Mouse (Mus musculus) layer of hippocampus, postnatal 14 days (tissue): ENCODE measurements around the gene Bcl2l13. TPM values are rescaled to one million over a fixed set of nuclear protein-coding genes. Genes with fewer than 3 reads are reported as not detected.
"Not testable (repeated sequence)": the region's sequence is repeated elsewhere in the genome, so short reads cannot be mapped to it uniquely, and the experiment has no call there.

Experiments
- DNase-seq, 2 experiments: peaks; one replicate each; pipeline ENCODE4 v3.0.0; 2021 to 2022; ENCODE audit warnings: low spot score in 2 of 2, mixed read lengths in 1 of 2
- total RNA-seq, 2 experiments: library from RNA; stranded (reverse); gene quantifications; 2 replicates each; pipeline ENCODE4 v1.2.3; 2021

Bcl2l13 gene
- total RNA-seq, 2 experiments from 2014 or later, result 49.9 to 51.9 TPM

GRCm38 (mm10) chr6:120898188-120898833 is 62.3 kb downstream of the Bcl2l13 start:
- DNase-seq, result no peak

GRCm38 (mm10) chr6:120901776-120902645 is 66.0 kb downstream of the Bcl2l13 start:
- DNase-seq, result no peak

DNA sequence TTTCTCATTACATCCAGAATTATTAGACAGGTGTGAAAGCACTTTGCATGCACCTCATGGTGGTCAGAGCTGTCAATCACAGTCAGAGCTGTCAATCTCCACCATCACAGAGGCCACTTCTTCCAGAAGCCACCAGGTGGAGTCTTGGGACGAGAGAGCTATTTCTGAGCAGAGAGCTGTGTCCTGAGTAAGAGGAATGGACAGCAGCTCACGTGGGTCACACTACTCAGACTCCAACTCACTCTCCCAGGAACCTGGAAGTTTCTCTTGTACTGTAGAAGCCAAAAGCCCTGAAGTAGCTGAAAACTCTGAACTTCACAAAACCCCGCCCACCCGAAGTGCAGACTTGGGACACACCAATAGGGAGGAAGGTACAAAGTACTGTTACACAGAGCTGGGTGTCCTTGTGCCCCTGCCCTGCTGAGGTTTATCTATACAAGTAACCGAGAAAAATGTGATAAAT is 67.5 kb downstream of the Bcl2l13 start:
- DNase-seq, result no peak

- no peak for DNase-seq
These were observed 67.9 kb downstream of the Bcl2l13 start for GRCm38 (mm10) chr6:120903961-120904360.

DNA sequence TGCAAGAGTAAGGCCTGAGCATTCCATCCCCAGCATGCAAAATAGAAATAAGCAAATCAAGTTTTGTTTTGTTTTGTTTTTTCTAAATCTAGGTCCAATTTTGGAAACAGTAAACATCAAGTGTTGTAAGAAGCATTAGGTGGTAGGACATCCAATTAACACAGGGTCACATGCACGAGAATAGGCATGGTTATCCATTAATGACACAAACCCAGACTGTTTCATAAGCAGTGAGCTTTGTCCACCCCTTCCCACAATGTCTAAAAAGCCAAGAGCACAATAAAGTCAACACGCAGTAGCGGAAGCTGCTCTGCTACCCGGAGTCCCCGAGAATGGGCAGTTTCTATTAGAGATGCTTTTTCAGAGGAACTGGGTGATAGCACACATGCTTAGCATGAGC is 69.1 kb downstream of the Bcl2l13 start:
- no peak for DNase-seq

DNA sequence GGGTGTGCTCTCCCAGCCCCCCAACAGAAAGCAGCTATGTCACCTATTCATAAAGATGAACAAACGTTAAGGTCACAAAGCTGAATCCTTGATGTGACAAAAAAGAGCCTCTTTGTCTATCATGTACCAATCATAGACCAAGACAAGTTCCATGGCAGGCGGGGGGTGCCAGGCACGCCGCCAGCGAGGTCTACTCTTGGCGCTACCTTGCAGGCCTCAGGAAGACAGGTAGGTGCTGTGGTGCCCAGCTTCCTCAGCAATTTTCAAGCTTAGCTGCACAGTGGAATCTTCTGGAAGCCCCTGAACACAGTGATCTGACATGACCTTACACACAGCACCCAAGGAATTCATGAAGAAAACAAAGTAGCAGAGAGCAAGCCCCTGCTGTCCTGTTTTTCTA is 70.5 kb downstream of the Bcl2l13 start:
- DNase-seq, result no peak

GRCm38 (mm10) chr6:120907876-120908597 is 72.0 kb downstream of the Bcl2l13 start:
- DNase-seq, result not testable (repeated sequence)

GRCm38 (mm10) chr6:120909501-120909900 is 73.5 kb downstream of the Bcl2l13 start:
- DNase-seq, result no peak

DNA sequence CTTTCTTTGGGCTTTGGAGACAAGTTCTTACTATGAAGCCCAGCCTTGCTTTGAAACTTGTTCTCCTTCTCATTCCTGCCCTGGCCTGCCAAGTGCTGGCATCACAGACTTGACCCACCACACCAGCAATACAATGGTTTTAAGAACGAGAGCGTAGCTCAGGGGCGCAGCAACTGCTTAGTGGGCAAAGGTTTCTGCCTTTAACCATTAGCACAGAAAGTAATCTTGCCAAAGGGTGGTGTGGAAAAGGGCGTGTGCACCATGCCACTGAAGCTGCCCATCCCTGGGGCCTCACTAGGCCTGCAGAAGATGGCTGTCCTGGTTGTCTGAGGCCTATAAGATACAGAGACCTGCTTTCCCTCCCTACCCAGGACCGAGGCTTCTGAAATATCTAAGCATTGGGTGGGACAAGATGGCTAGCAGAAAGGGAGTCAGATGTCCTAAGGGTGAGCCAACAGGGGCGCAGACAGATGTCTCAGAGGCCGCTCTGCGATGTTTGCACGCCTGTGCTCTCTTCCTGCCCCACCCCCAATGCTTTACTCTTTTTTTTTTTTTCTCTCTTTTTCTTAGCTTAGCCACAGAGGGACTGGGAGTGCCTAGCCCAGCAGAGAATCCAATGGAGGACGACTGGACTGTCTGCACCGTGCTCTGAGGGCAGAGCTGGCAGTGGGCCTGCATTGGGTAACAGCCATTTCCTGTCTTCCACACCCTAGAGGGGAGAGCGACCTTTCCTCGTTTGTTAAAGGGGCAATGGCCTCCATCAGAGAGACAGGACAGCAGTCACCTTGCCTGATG is 75.4 kb downstream of the Bcl2l13 start:
- DNase-seq, result no peak

DNA sequence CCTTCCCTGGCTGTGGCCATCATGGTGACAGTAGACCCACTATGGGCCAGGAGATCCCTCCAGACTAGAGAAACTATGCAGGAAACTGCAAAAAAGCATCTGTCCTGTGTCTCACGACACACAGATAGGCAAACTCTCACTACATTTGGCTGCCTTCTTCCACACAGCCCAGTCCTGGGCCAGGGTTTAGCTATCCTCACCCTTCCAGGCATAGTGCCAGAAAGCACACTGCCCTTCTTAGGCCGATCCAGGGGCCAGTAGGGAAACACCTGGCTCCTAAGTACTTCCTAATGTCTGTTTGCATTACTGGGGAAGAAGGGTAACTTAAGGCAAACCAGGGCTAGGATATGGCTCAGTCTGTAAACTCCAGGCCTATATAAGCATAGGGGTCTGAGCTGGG is 76.9 kb downstream of the Bcl2l13 start:
- no peak for DNase-seq

DNA sequence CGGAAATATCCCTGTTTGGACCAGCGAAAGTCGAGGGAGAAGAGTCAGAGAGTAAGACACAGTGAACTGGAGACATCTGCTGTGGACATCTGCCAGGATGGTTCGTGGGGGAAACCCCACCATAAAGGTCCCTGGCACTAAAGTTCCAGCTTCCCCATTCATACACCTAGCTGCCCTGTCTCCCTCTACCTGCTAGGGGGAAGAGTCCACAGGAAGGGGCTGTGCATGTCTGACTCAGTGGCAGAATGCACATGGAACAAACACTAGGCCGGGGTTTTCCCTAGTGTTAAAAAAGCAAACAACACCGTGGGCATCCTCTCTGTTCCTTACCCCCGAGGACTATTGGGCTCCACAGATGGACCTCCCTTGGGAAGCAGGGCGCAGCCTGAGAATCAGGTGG is 77.8 kb downstream of the Bcl2l13 start:
- no peak for DNase-seq

DNA sequence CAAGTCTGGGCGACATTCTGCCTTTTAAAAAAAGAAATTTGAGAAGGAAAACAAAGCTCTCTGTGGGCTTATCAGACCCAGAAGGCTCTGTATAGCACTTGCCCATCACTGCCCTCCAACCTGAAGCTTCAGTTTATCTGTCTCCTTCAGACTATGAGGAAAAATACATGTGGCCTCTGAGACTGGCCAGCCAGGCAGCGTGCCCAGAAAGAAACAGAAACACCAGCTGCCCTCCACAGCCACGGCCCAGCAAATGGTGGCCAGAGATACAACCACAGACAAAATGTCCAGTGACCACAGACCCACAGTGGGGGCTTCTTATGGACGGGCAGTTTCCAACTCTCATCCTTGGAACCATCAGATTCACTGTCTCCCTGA is 78.5 kb downstream of the Bcl2l13 start:
- DNase-seq, result no peak

DNA sequence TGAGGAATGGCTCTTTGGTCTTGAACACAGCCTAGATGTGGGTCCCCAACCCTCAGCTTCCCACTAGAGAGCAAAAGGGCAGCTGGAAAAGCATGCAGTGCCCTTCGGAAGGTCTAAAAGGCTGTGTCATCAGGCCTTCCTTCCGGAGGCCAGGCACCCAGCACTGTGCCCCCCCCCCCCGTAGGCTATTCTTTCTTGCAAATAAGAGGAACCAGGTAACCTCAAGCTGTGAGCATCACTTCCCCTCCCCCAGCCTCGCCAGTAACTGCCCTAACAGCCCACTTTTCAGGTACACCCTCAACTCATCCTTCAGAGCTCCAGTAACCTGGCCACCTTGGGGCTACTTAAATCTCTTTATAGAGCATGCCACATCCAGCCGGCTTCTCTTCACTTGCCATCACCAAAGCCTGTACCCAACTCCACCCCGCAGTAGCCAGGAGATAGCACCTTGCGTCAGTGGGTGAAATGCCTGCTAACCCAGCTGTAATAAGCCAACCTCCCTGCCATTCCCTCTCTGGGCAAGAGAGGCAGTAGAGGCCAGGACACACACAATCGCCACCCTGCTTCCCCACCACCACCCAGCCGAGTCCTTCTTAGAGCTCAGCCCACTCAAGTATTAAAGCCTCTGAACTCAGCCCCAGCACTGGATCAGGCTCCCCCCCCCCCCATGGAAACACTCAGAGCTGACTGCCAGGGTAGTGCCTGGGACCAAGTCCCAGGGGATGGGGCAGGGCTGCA is 79.1 kb downstream of the Bcl2l13 start:
- DNase-seq, result no peak

DNA sequence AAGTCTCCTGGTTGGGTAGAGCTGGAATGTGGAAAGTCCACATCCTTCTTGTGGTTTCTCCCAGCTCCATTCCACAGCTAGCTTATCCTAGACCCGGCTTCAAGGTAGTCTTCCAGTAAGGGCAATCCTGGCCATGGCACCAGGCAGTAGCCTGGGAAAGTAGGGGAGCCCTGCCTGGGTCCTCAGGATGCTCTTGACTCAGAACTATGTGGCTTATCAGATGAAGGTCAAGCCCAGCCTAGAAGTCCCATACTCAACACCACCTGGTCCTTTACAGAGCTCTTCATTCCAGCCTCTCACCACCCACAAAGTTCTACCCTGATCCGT is 79.6 kb downstream of the Bcl2l13 start:
- no peak for DNase-seq

- DNase-seq, result peak; percentile 80 to 83
These were observed 80.3 kb downstream of the Bcl2l13 start, which contains the start of gene Bid for GRCm38 (mm10) chr6:120916074-120916971. Gene Bid, minus strand, starts transcription at chr6:120916853.

DNA sequence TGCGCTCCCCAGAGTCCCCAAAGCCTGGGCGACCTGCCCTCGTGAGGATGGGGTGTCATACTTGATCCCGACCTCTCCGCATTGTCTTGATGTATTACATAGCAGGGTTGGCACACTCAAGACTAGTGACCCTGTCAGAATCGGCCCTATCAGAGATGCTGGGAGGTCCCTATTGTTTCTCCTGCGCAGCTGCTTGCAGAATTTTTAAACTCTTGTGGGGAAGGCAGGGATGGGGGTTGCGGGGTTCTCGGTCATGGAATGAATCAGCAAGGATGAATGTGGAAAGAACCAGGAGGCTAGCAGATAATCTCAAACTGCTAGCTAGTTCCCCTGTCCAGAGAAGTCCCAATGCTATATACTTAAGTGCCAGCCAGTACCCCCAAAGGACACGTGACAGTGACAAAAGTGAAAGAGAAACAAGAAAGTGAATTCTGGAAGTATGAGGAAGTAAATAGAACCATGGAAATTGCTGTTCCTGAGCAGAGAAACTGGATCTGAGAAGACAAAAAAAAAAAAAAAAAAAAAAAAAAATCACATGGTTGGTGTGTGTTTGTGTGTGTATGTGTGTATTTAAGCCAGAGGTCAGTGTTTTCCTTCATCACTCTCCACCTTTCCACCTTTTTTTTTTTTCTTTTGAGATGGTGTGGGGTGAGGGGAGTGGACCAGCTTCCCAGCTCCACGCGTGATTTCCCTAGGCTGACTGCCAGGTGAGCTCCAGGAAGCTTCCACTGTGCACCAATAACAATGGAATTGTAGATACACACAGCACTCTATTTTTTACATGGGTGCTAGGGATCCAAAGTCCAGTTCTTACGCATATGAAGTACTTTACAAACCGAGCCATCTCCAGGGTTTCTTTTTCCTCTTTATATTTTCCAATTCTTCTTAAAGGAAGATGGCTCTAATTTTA is 81.2 kb downstream of the Bcl2l13 start:
- not testable (repeated sequence) for DNase-seq

GRCm38 (mm10) chr6:120917975-120918374 is 82.0 kb downstream of the Bcl2l13 start:
- no peak for DNase-seq

DNA sequence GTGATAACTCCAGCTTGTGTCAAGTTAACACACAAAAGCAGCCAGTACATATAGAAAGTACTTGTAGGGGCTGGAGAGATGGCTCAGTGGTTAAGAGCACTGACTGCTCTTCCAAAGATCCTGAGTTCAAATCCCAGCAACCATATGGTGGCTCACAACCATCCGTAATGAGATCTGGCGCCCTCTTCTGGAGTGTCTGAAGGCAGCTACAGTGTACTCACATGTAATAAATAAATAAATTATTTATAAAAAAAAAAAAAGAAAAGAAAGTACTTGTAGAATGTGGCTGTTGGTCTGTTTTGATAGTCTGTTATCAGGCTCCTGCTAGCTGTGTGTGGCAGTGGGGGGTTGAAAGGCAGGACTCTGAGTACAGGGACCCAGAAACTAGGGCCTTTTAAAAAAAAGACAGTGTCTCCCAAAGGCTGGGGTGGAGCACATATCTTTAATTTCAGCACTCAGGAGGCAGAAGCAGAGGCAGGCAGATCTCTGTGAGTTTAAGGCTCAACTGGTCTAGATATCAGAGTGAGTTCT is 88.8 kb downstream of the Bcl2l13 start:
- DNase-seq, result not testable (repeated sequence)
